11 mouse cellular contexts compared by ENCODE assay signal in the genomic region with DNA sequence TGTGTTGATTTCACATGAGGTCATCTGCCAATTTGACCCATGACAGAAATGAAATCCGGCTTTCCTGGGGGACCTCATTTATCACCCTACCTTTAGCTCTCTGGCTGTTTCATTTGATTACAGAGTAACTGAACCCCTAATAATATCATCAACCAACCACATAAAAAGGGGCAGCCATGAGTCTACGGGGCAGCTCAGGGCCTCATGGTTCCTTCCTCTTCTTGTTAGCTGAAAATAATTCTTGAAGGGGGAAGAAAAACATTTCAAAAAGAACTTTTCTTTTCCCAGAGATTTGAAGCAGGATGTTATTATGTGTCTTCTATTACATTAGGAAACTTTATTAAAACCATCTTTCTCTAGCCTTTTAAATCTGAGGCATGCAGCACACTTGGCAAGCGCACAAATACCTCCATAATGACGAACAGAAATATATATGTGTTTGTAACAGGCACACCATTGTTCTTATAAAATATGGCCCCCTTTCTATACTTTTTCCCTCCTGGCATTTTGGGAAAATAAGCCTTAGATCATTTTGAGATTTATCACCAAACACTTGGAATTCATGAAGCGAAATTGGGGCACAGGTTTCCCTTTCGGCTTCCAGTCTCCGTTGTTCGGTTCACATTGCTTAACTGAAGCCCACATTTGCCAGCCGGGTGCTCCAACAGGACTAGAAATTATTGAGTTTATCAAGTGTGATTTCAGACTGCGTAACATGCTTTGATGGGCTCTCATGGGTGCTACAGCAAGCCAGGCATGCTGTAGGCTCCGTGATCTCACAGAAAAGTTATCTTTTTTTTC.
DNase-seq lines count a peak whose midpoint lies in the region; ATAC-seq and TF ChIP-seq lines count a peak whose summit lies in the region.
"Had no signal": no experiment of that assay in that cellular context is flagged by ENCODE, and none has a peak within 500 bp of the region (broad histone marks: within the 10 kb centered on the region; RNA-seq: fewer than 3 reads in every experiment).

No protein-coding gene starts in this region.

- H3K4me3 ChIP-seq in layer of hippocampus, adult 2 months = no peak overlapping the region
- no peak overlapping the region for H3K4me3 ChIP-seq in embryonic facial prominence, embryonic 11.5 days (ENCODE audit: low read depth, low read length)
- H3K4me3 ChIP-seq in limb, embryonic 12.5 days (replicated peaks) = no peak overlapping the region
- H3K4me3 ChIP-seq: midbrain, embryonic 15.5 days; neural tube, embryonic 13.5 days had no signal

- H3K9me3 ChIP-seq in embryonic facial prominence, embryonic 11.5 days (replicated peaks; ENCODE audit: control insufficient read depth, low read length) = no peaks in the 10 kb centered on the region
- no peaks in the 10 kb centered on the region for H3K9me3 ChIP-seq in limb, embryonic 12.5 days
- H3K9me3 ChIP-seq: midbrain, embryonic 15.5 days; neural tube, embryonic 13.5 days had no signal

- no peaks in the 10 kb centered on the region for H3K36me3 ChIP-seq in embryonic facial prominence, embryonic 11.5 days (replicated peaks; ENCODE audit: control insufficient read depth, insufficient read depth, low read depth, low read length)
- H3K36me3 ChIP-seq in limb, embryonic 12.5 days = no peaks in the 10 kb centered on the region
- H3K36me3 ChIP-seq: midbrain, embryonic 15.5 days; neural tube, embryonic 13.5 days had no signal

- peak overlapping the region; percentile 62 for H3K27ac ChIP-seq in layer of hippocampus, adult 2 months
- peak overlapping the region; percentile 80 for H3K27ac ChIP-seq in embryonic facial prominence, embryonic 11.5 days (replicated peaks; ENCODE audit: low read depth, low read length)
- peak overlapping the region; percentile 86 for H3K27ac ChIP-seq in limb, embryonic 12.5 days
- H3K27ac ChIP-seq: hindbrain, embryonic 14.5 days; midbrain, embryonic 15.5 days; neural tube, embryonic 13.5 days had no signal

- peak; percentile 79 for ATAC-seq in embryonic facial prominence, embryonic 11.5 days (replicated peaks; ENCODE audit: insufficient number of reproducible peaks, low FRiP score, low TSS enrichment, low read depth)
- peak; percentile 54; the same call in 1 of the 2 replicates for ATAC-seq in limb, embryonic 12.5 days (ENCODE audit: insufficient number of reproducible peaks, insufficient read depth, low FRiP score, low TSS enrichment, low read depth)
- ATAC-seq: midbrain, embryonic 15.5 days had no signal

- no peak overlapping the region for H3K4me2 ChIP-seq in embryonic facial prominence, embryonic 11.5 days (ENCODE audit: low read depth, low read length)
- H3K4me2 ChIP-seq in limb, embryonic 12.5 days = peak overlapping the region; percentile 32
- H3K4me2 ChIP-seq: hindbrain, embryonic 14.5 days; midbrain, embryonic 15.5 days; neural tube, embryonic 13.5 days had no signal

- H3K9ac ChIP-seq in embryonic facial prominence, embryonic 11.5 days (replicated peaks; ENCODE audit: low read length) = no peak overlapping the region
- no peak overlapping the region for H3K9ac ChIP-seq in limb, embryonic 12.5 days (replicated peaks)
- H3K9ac ChIP-seq: hindbrain, embryonic 14.5 days; midbrain, embryonic 15.5 days; neural tube, embryonic 13.5 days had no signal

- DNase-seq in layer of hippocampus, adult 2 months (ENCODE audit: low spot score in 2 of 2) = no peak
- no peak for DNase-seq in layer of hippocampus, postnatal 36 days
- peak; percentile 18 for DNase-seq in adipocyte (ENCODE audit: low spot score)
- DNase-seq in embryonic facial prominence, embryonic 11.5 days (ENCODE audit: low spot score) = peak; percentile 67
- no peak for DNase-seq in urinary bladder, adult 2 months (ENCODE audit: low spot score)
- no peak for DNase-seq in cerebellum, postnatal 25 days
- DNase-seq: thymus, adult 18-20 months had no signal

- 61% methylated on average over 11 of the region's 11 CpGs for WGBS in embryonic facial prominence, embryonic 11.5 days
- 52% methylated on average over 11 of the region's 11 CpGs for WGBS in limb, embryonic 12.5 days

- H3K4me1 ChIP-seq in embryonic facial prominence, embryonic 11.5 days (ENCODE audit: control insufficient read depth, insufficient read depth, low read length) = peaks cover 3% of the 10 kb centered on the region; the same call in 1 of the 2 replicates
- H3K4me1 ChIP-seq in limb, embryonic 12.5 days (replicated peaks) = peaks cover 40% of the 10 kb centered on the region

- H3K27me3 ChIP-seq in embryonic facial prominence, embryonic 11.5 days (ENCODE audit: control insufficient read depth, insufficient read depth, low read length) = no peaks in the 10 kb centered on the region
- no peaks in the 10 kb centered on the region for H3K27me3 ChIP-seq in limb, embryonic 12.5 days
- H3K27me3 ChIP-seq: midbrain, embryonic 15.5 days; neural tube, embryonic 13.5 days had no signal

- no peak for TF ChIP-seq CTCF in layer of hippocampus, adult 2 months (conservative IDR thresholded peaks at IDR 0.05)

Comparison
In these comparisons a context has a peak if more than half of its experiments do, and no peak if none do; other contexts are left out.
1. DNase-seq: peak in adipocyte (single experiment) and embryonic facial prominence, embryonic 11.5 days (single experiment); none in layer of hippocampus, adult 2 months (0 of 2), layer of hippocampus, postnatal 36 days (0 of 2), urinary bladder, adult 2 months (single experiment) and cerebellum, postnatal 25 days (0 of 2).
2. Peak in every context shown above with its lines, with median percentiles within 50 percentile points of each other: H3K27ac ChIP-seq.